Mouse (Mus musculus): ENCODE results near the gene Gli2. TPM values are rescaled to one million over a fixed set of nuclear protein-coding genes. Genes with fewer than 3 reads are reported as not detected.

Gene Gli2
- polyA plus RNA-seq, 1 experiment, result not detected

DNA sequence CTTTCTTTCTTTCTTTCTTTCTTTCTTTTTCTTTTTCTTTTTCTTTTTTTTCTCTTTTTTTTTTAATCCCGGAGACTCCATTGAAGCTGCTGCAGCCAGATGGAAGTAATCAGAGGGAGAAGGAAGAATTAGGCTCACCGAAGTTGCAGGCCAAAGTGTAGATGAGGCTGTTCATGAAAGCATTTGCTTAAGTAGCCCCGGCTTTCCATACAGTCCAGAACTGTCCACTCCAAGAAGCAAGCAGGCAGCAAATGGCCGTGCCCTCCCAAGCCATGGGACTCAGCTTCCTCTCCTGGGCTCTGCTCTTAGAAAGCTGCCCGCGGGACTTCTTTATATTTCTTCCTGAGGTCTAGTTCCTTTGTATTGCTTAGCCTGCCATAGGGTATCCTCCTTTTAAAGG is 1.0 kb upstream of the Gli2 start:
- TF ChIP-seq CTCF (IDR thresholded peaks at IDR 0.05; ENCODE audit: insufficient read depth, low read depth, low read length) (no peak), POLR2A (IDR thresholded peaks at IDR 0.05; ENCODE audit: insufficient read depth, low read depth, low read length) (no peak)
- 53% methylated on average over 6 of the region's 6 CpGs for WGBS
- H3K4me1 ChIP-seq (ENCODE audit: control insufficient read depth, insufficient read depth, low read length), result peaks cover 22% of the 10 kb centered on the region; the same call in 1 of the 2 replicates
- no peak overlapping the region for H3K4me3 ChIP-seq (ENCODE audit: insufficient read depth, low read depth, low read length)
- no peak overlapping the region for H3K27ac ChIP-seq (ENCODE audit: insufficient read depth, low read depth, low read length)

DNA sequence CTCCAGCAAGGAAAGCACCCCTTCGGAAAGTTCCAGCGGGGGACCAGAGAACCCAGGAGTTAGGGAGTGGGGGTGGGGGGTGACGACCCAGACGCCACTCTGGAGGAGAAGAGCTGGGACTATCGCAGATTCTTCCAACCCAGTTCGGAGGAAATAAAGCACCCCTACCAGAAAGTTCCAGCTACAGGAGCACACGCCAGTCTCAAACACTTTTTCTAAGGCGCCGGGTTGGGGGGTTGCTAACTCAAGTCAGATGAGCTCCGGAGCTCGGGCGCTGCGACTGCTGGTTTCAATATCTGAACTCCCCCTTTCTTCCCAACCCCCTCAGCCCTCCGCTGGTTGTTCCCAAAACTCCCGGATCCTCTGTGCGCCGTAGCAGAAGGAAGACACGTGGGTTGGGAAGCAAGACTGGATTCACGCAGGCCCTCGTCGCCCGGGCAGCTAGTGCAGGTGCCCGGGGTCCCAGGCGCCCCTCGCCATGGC is 494 bp upstream of the Gli2 start:
- no peak for TF ChIP-seq POLR2A (IDR thresholded peaks at IDR 0.05; ENCODE audit: insufficient read depth, low read depth, low read length)
- no peak for TF ChIP-seq CTCF (IDR thresholded peaks at IDR 0.05; ENCODE audit: insufficient read depth, low read depth, low read length)
- Histone ChIP-seq H3K27ac (ENCODE audit: insufficient read depth, low read depth, low read length) (no peak overlapping the region), H3K4me3 (ENCODE audit: insufficient read depth, low read depth, low read length) (peak overlapping the region; percentile 47), H3K4me1 (ENCODE audit: control insufficient read depth, insufficient read depth, low read length) (peaks cover 22% of the 10 kb centered on the region; the same call in 1 of the 2 replicates)
- under 1% methylated on average over 25 of the region's 25 CpGs for WGBS

DNA sequence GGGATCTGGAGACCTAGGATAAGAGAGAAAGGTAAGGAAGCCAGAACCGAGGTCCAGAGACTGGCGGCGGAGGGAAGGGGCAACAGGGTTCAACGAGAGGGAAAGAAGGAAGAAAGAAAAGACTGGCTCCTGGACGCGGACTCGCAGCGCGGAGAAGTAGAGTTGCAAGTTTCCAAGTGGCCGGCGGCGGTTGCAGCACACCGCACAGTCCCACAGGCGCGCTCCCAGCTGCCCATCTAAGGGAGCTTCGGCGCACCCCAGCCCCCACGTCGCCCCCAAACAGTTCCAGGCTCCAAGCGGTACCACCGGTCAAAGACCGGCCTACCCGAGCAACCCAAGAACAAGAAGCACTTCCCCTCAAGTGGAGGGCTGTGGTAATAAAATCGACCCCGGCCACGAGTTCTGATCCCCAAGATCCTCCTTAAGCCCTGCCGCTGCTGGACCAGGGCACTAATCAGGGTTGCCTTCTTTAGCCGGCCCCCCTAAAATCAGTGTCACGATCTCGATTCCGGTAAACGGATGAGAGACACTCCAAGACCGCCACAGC is 715 bp downstream of the Gli2 start:
- H3K4me1 ChIP-seq (ENCODE audit: control insufficient read depth, insufficient read depth, low read length), result peaks cover 28% of the 10 kb centered on the region
- no peak overlapping the region for H3K27ac ChIP-seq (ENCODE audit: insufficient read depth, low read depth, low read length)
- TF ChIP-seq CTCF (IDR thresholded peaks at IDR 0.05; ENCODE audit: insufficient read depth, low read depth, low read length) (no peak), POLR2A (IDR thresholded peaks at IDR 0.05; ENCODE audit: insufficient read depth, low read depth, low read length) (no peak)
- WGBS, result 2% methylated on average over 33 of the region's 33 CpGs
- peak overlapping the region; percentile 47 for H3K4me3 ChIP-seq (ENCODE audit: insufficient read depth, low read depth, low read length)

DNA sequence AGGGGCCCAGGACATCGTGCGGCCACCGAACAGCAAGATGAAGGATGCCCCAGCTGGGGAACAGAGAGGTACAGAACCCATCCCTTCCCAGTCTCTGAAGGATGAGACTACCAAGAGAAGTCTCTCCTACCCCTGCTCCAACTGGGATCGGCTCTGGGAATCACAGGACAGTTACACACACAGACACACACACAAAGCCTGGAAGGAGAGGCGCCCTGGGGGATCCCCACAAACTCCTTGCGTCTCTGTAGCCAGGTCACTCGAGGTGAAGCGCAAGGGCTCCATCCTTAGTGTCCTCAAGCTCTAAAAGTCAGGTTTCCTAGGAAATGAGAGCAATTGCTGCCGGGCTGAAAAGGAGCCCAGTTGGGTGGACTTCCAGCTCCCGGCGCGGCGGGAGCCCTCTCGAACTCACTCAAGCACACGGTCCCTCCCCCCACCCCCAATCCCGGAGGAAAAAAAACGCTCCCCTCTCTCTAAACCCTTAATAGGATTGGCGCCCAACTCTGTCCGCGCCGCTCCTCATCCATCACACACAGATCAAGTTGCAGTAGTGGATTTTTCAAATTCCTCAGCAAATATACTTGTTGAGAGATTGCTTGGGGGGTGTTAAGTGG is 1.4 kb downstream of the Gli2 start:
- Histone ChIP-seq H3K4me3 (ENCODE audit: insufficient read depth, low read depth, low read length) (peak overlapping the region; percentile 47), H3K27ac (ENCODE audit: insufficient read depth, low read depth, low read length) (no peak overlapping the region), H3K4me1 (ENCODE audit: control insufficient read depth, insufficient read depth, low read length) (peaks cover 28% of the 10 kb centered on the region)
- TF ChIP-seq POLR2A (IDR thresholded peaks at IDR 0.05; ENCODE audit: insufficient read depth, low read depth, low read length) (no peak), CTCF (IDR thresholded peaks at IDR 0.05; ENCODE audit: insufficient read depth, low read depth, low read length) (no peak)
- 2% methylated on average over 21 of the region's 21 CpGs for WGBS

DNA sequence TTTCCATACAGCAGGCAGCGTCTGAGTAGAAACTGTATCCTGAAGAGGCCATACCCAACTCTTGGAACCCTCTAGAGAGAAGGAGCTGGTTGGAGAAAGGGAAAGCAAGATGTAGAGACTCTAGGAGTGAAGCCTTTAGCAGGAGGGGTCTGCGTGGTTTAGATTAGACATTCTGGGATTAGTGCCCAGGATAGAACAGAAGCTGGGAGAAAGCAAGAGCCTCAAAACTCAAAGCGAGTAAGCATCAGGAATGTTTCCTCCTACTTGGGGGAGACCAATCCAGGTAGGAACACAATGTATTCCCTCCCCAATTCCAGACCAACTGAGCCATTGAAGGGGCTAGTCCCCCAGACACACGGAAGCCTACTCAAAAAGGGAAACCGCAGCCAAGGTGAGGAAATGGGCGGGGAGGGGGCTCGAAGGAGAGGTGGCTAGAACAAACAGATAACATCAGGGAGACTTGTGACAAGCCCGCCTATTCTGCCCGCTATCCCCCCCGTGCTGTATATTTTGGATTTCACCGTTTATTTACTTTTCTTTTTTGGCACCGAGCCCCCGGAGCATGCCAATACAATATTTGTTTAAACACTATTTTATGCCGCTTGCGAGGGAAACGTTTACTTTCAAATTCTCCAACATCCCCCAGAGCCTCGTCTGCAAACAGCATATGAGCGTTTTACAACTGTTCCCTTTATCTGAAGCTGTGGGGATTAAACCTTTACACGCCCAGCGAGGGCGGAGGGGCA is 2.1 kb downstream of the Gli2 start:
- WGBS, result 21% methylated on average over 21 of the region's 21 CpGs
- Histone ChIP-seq H3K4me1 (ENCODE audit: control insufficient read depth, insufficient read depth, low read length) (peaks cover 28% of the 10 kb centered on the region), H3K4me3 (ENCODE audit: insufficient read depth, low read depth, low read length) (peak overlapping the region; percentile 12), H3K27ac (ENCODE audit: insufficient read depth, low read depth, low read length) (no peak overlapping the region)
- TF ChIP-seq POLR2A (IDR thresholded peaks at IDR 0.05; ENCODE audit: insufficient read depth, low read depth, low read length) (no peak), CTCF (IDR thresholded peaks at IDR 0.05; ENCODE audit: insufficient read depth, low read depth, low read length) (no peak)

DNA sequence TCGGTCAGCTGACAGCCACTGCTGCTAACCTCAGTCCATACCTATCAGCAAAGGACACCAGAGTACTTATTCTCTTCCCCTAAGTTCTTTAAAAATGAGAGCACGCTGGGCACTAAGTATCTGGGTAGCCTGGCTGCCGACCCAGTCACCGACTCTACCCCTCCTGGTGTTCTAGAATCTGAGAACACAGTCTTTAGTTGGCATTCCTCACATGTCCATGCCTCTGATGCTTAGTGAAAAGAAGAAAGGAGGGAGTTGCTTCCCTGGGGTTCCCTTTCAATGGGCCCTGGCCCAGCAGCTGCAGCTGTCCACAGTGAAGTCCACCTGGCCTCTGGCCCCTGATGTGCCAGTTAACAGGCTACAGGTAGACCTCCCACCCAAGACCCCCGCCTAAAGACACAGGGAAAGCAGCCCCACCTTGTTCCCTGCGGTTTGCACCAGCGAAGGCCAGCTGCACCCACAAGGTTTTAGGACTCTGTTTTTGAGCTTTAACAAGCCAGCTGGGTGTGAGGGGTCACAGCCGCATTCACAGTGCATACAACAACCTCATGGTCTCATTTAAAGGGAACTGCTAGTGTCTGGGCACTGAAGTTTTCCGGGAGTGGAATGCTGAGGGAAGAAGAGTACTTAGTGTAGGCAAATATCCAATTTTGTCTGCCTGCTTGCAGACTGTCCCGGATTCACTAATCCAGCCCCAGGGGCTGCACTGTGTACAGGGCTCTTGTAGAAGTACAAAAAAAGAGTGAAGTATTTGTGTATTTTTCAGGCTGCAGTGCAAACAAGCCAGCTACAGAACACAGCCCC is 3.4 kb downstream of the Gli2 start:
- WGBS, result 53% methylated on average over 10 of the region's 10 CpGs

DNA sequence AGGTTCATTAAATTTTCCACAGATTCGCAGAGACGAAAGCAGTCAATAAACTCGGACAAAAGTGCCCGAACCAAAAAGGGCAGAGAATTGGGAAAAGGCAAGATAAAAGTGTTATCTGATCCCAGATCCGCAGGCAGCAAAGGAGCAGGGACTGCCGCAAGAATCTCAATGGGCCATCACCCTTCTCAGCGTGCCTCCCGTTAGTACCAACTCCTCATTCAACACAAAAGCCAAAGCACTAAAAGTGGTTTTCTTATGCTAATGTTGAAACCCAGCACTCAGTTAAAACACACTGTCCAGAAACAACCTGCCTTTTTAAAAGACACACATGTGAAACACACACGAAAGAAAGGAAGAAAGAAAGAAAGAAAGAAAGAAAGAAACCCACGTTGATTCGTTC is 4.4 kb downstream of the Gli2 start:
- Histone ChIP-seq H3K4me1 (ENCODE audit: control insufficient read depth, insufficient read depth, low read length) (peaks cover 26% of the 10 kb centered on the region), H3K4me3 (ENCODE audit: insufficient read depth, low read depth, low read length) (no peak overlapping the region), H3K27ac (ENCODE audit: insufficient read depth, low read depth, low read length) (no peak overlapping the region)
- WGBS, result 31% methylated on average over 11 of the region's 11 CpGs
- no peak for TF ChIP-seq CTCF (IDR thresholded peaks at IDR 0.05; ENCODE audit: insufficient read depth, low read depth, low read length)
- no peak for TF ChIP-seq POLR2A (IDR thresholded peaks at IDR 0.05; ENCODE audit: insufficient read depth, low read depth, low read length)

More for the DNA sequence above, 3.4 kb downstream of the Gli2 start:
- TF ChIP-seq POLR2A (IDR thresholded peaks at IDR 0.05; ENCODE audit: insufficient read depth, low read depth, low read length) (no peak), CTCF (IDR thresholded peaks at IDR 0.05; ENCODE audit: insufficient read depth, low read depth, low read length) (no peak)
- Histone ChIP-seq H3K4me1 (ENCODE audit: control insufficient read depth, insufficient read depth, low read length) (peaks cover 28% of the 10 kb centered on the region), H3K4me3 (ENCODE audit: insufficient read depth, low read depth, low read length) (no peak overlapping the region), H3K27ac (ENCODE audit: insufficient read depth, low read depth, low read length) (no peak overlapping the region)

DNA sequence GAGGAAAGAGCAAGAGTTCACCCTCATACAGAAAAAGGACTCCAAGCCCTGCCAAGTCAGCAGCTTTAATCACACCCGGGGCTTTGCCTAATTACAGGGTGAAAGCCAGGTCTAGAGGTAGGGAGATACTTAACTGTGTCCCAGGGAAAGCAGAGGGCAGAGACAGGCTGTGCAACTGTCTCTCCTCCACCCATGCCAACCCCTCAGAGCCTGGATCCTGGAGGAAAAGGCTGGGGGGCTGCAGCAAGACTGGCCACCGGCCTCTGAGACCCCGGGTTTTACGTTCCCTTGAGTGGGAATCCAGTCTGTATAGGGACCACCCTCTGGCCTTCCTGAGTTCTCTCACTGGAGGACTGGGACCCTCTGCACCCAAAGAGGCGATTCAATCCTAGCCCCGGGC is 4.9 kb downstream of the Gli2 start:
- TF ChIP-seq CTCF (IDR thresholded peaks at IDR 0.05; ENCODE audit: insufficient read depth, low read depth, low read length) (no peak), POLR2A (IDR thresholded peaks at IDR 0.05; ENCODE audit: insufficient read depth, low read depth, low read length) (no peak)
- Histone ChIP-seq H3K4me3 (ENCODE audit: insufficient read depth, low read depth, low read length) (no peak overlapping the region), H3K27ac (ENCODE audit: insufficient read depth, low read depth, low read length) (no peak overlapping the region), H3K4me1 (ENCODE audit: control insufficient read depth, insufficient read depth, low read length) (peaks cover 23% of the 10 kb centered on the region)
- WGBS, result 9% methylated on average over 6 of the region's 6 CpGs

All from olfactory bulb, adult 2 months (tissue).